Mouse (Mus musculus) olfactory bulb, adult 2 months (tissue): ENCODE measurements around the gene Ttc19.

Experiments
- CTCF ChIP-seq: fragments of 200-500 bp; IDR thresholded peaks from 2 replicates; pipeline ENCODE4 v1.5.1; 2012; ENCODE audit warnings: low read depth, mild to moderate bottlenecking, low read length, moderate library complexity; ENCODE audit not compliant: insufficient read depth
- POLR2A ChIP-seq: fragments of 200-500 bp; IDR thresholded peaks from 2 replicates; pipeline ENCODE4 v1.6.1; 2012; ENCODE audit warnings: mild to moderate bottlenecking, low read depth, low read length, moderate library complexity; ENCODE audit not compliant: insufficient read depth

- TF ChIP-seq CTCF (no peak), POLR2A (no peak)
Observed at GRCm38 (mm10) chr11:62266466-62267214, 14.6 kb upstream of the Ttc19 start.
